Mouse (Mus musculus): ENCODE data around the gene Slc37a3.
A peak's percentile ranks its signal among the peaks of the same experiment; 100 is the strongest.
"Not testable (repeated sequence)": the region's sequence is repeated elsewhere in the genome, so short reads cannot be mapped to it uniquely, and the experiment has no call there.

The Slc37a3 gene

GRCm38 (mm10) chr6:39378161-39378835 lies 823 bp upstream of the Slc37a3 start:
- not testable (repeated sequence) for DNase-seq

GRCm38 (mm10) chr6:39376775-39377174 lies 700 bp downstream of the Slc37a3 start:
- no peak for DNase-seq

GRCm38 (mm10) chr6:39373301-39373955 lies 4.0 kb downstream of the Slc37a3 start:
- DNase-seq, result no peak

GRCm38 (mm10) chr6:39372727-39373126 lies 4.7 kb downstream of the Slc37a3 start:
- peak; percentile 44 for DNase-seq

GRCm38 (mm10) chr6:39372042-39372441 lies 5.4 kb downstream of the Slc37a3 start:
- no peak for DNase-seq

GRCm38 (mm10) chr6:39369631-39370030 lies 7.8 kb downstream of the Slc37a3 start:
- no peak for DNase-seq

GRCm38 (mm10) chr6:39362684-39363083 lies 14.8 kb downstream of the Slc37a3 start:
- no peak for DNase-seq

- DNase-seq, result not testable (repeated sequence)
Observed at GRCm38 (mm10) chr6:39359207-39359606, 18.3 kb downstream of the Slc37a3 start.

- no peak for DNase-seq
Observed at GRCm38 (mm10) chr6:39348946-39349345, 28.5 kb downstream of the Slc37a3 start.

GRCm38 (mm10) chr6:39347880-39348814 lies 29.3 kb downstream of the Slc37a3 start:
- DNase-seq, result peak; percentile 12 to 13

GRCm38 (mm10) chr6:39346991-39347501 lies 30.4 kb downstream of the Slc37a3 start:
- DNase-seq, result no peak

- no peak for DNase-seq
Observed at GRCm38 (mm10) chr6:39345430-39345829, 32.0 kb downstream of the Slc37a3 start.

GRCm38 (mm10) chr6:39344020-39344419 lies 33.5 kb downstream of the Slc37a3 start:
- peak; percentile 67 to 92 for DNase-seq

- peak; percentile 15 to 35 for DNase-seq
Observed at GRCm38 (mm10) chr6:39341798-39342197, 35.7 kb downstream of the Slc37a3 start.

- DNase-seq, result no peak
Observed at GRCm38 (mm10) chr6:39338359-39338758, 39.1 kb downstream of the Slc37a3 start.

- DNase-seq, result no peak
Observed at GRCm38 (mm10) chr6:39334873-39335272, 42.6 kb downstream of the Slc37a3 start.

GRCm38 (mm10) chr6:39334224-39334623 lies 43.3 kb downstream of the Slc37a3 start:
- no peak for DNase-seq

GRCm38 (mm10) chr6:39331998-39332700 lies 45.3 kb downstream of the Slc37a3 start:
- DNase-seq, result no peak

- no peak for DNase-seq
Observed at GRCm38 (mm10) chr6:39330981-39331380, 46.5 kb downstream of the Slc37a3 start.

GRCm38 (mm10) chr6:39320286-39320685 lies 57.2 kb downstream of the Slc37a3 start:
- peak in 1 of 2 experiments; percentile 32 for DNase-seq

GRCm38 (mm10) chr6:39319061-39319761 lies 58.3 kb downstream of the Slc37a3 start:
- DNase-seq, result peak in 1 of 2 experiments; percentile 29

- DNase-seq, result no peak
Observed at GRCm38 (mm10) chr6:39318631-39319010, 58.9 kb downstream of the Slc37a3 start.

Data from kidney, postnatal 36 days (tissue).